Mouse (Mus musculus): ENCODE measurements around the gene Asprv1. TPM values are rescaled to one million over a fixed set of nuclear protein-coding genes. Genes with fewer than 3 reads are reported as not detected.
A peak's percentile ranks its signal among the peaks of the same experiment; 100 is the strongest.

The Asprv1 gene
- polyA plus RNA-seq, 1 experiment = 0.64 TPM

GRCm38 (mm10) chr6:86584296-86585015 lies 43.5 kb upstream of the Asprv1 start:
- H3K27ac ChIP-seq (ENCODE audit: insufficient read depth, low read length) = peak overlapping the region; percentile 35
- H3K36me3 ChIP-seq (ENCODE audit: control insufficient read depth, insufficient read depth, low read length, poor library complexity, severe bottlenecking) = no peaks in the 10 kb centered on the region
- H3K9me3 ChIP-seq (replicated peaks; ENCODE audit: control insufficient read depth, insufficient read depth, low read length, poor library complexity, severe bottlenecking) = no peaks in the 10 kb centered on the region
- H3K27me3 ChIP-seq (ENCODE audit: control insufficient read depth, insufficient read depth, low read length, poor library complexity, severe bottlenecking) = no peaks in the 10 kb centered on the region
- H3K4me3 ChIP-seq (ENCODE audit: low read depth, low read length) = peak overlapping the region; percentile 32
- peak overlapping the region; percentile 25; the same call in 1 of the 2 replicates for H3K9ac ChIP-seq (ENCODE audit: low read depth, poor library complexity, severe bottlenecking)
- TF ChIP-seq EP300 (IDR thresholded peaks at IDR 0.05; ENCODE audit: insufficient read depth, low read depth, low read length) (peak; percentile 49; the same call in 1 of the 2 replicates), CTCF (IDR thresholded peaks at IDR 0.05; ENCODE audit: low read depth, low read length) (no peak)
- H3K4me1 ChIP-seq (ENCODE audit: control insufficient read depth, insufficient read depth, low read length) = no peaks in the 10 kb centered on the region

GRCm38 (mm10) chr6:86585070-86585600 lies 42.8 kb upstream of the Asprv1 start:
- H3K4me1 ChIP-seq (ENCODE audit: control insufficient read depth, insufficient read depth, low read length) = no peaks in the 10 kb centered on the region
- H3K9ac ChIP-seq (ENCODE audit: low read depth, poor library complexity, severe bottlenecking) = peak overlapping the region; percentile 25; the same call in 1 of the 2 replicates
- H3K36me3 ChIP-seq (ENCODE audit: control insufficient read depth, insufficient read depth, low read length, poor library complexity, severe bottlenecking) = no peaks in the 10 kb centered on the region
- H3K27me3 ChIP-seq (ENCODE audit: control insufficient read depth, insufficient read depth, low read length, poor library complexity, severe bottlenecking) = no peaks in the 10 kb centered on the region
- H3K9me3 ChIP-seq (replicated peaks; ENCODE audit: control insufficient read depth, insufficient read depth, low read length, poor library complexity, severe bottlenecking) = no peaks in the 10 kb centered on the region
- peak overlapping the region; percentile 32 for H3K4me3 ChIP-seq (ENCODE audit: low read depth, low read length)
- H3K27ac ChIP-seq (ENCODE audit: insufficient read depth, low read length) = no peak overlapping the region; the same call in 1 of the 2 replicates
- no peak for TF ChIP-seq CTCF (IDR thresholded peaks at IDR 0.05; ENCODE audit: low read depth, low read length)
- TF ChIP-seq EP300 (IDR thresholded peaks at IDR 0.05; ENCODE audit: insufficient read depth, low read depth, low read length) = no peak
- no peak for TF ChIP-seq POLR2A (IDR thresholded peaks at IDR 0.05; ENCODE audit: insufficient read depth, low read length)

GRCm38 (mm10) chr6:86586070-86586469 lies 41.9 kb upstream of the Asprv1 start:
- Histone ChIP-seq H3K9ac (ENCODE audit: low read depth, poor library complexity, severe bottlenecking) (no peak overlapping the region), H3K36me3 (ENCODE audit: control insufficient read depth, insufficient read depth, low read length, poor library complexity, severe bottlenecking) (no peaks in the 10 kb centered on the region), H3K4me1 (ENCODE audit: control insufficient read depth, insufficient read depth, low read length) (no peaks in the 10 kb centered on the region), H3K4me3 (ENCODE audit: low read depth, low read length) (no peak overlapping the region), H3K27ac (ENCODE audit: insufficient read depth, low read length) (no peak overlapping the region), H3K9me3 (replicated peaks; ENCODE audit: control insufficient read depth, insufficient read depth, low read length, poor library complexity, severe bottlenecking) (no peaks in the 10 kb centered on the region), H3K27me3 (ENCODE audit: control insufficient read depth, insufficient read depth, low read length, poor library complexity, severe bottlenecking) (no peaks in the 10 kb centered on the region)
- TF ChIP-seq EP300 (IDR thresholded peaks at IDR 0.05; ENCODE audit: insufficient read depth, low read depth, low read length) = no peak
- no peak for TF ChIP-seq POLR2A (IDR thresholded peaks at IDR 0.05; ENCODE audit: insufficient read depth, low read length)
- no peak for TF ChIP-seq CTCF (IDR thresholded peaks at IDR 0.05; ENCODE audit: low read depth, low read length)

GRCm38 (mm10) chr6:86588429-86588828 lies 39.5 kb upstream of the Asprv1 start:
- Histone ChIP-seq H3K4me1 (ENCODE audit: control insufficient read depth, insufficient read depth, low read length) (no peaks in the 10 kb centered on the region), H3K27me3 (ENCODE audit: control insufficient read depth, insufficient read depth, low read length, poor library complexity, severe bottlenecking) (no peaks in the 10 kb centered on the region), H3K27ac (ENCODE audit: insufficient read depth, low read length) (no peak overlapping the region), H3K9me3 (replicated peaks; ENCODE audit: control insufficient read depth, insufficient read depth, low read length, poor library complexity, severe bottlenecking) (no peaks in the 10 kb centered on the region), H3K36me3 (ENCODE audit: control insufficient read depth, insufficient read depth, low read length, poor library complexity, severe bottlenecking) (no peaks in the 10 kb centered on the region), H3K4me3 (ENCODE audit: low read depth, low read length) (no peak overlapping the region), H3K9ac (ENCODE audit: low read depth, poor library complexity, severe bottlenecking) (no peak overlapping the region)
- TF ChIP-seq EP300 (IDR thresholded peaks at IDR 0.05; ENCODE audit: insufficient read depth, low read depth, low read length) (no peak), POLR2A (IDR thresholded peaks at IDR 0.05; ENCODE audit: insufficient read depth, low read length) (no peak), CTCF (IDR thresholded peaks at IDR 0.05; ENCODE audit: low read depth, low read length) (no peak)

GRCm38 (mm10) chr6:86593146-86593897 lies 34.6 kb upstream of the Asprv1 start:
- no peak overlapping the region for H3K27ac ChIP-seq (ENCODE audit: insufficient read depth, low read length)
- H3K36me3 ChIP-seq (ENCODE audit: control insufficient read depth, insufficient read depth, low read length, poor library complexity, severe bottlenecking) = no peaks in the 10 kb centered on the region
- H3K27me3 ChIP-seq (ENCODE audit: control insufficient read depth, insufficient read depth, low read length, poor library complexity, severe bottlenecking) = no peaks in the 10 kb centered on the region
- TF ChIP-seq EP300 (IDR thresholded peaks at IDR 0.05; ENCODE audit: insufficient read depth, low read depth, low read length) = no peak
- TF ChIP-seq POLR2A (IDR thresholded peaks at IDR 0.05; ENCODE audit: insufficient read depth, low read length) = no peak
- no peak for TF ChIP-seq CTCF (IDR thresholded peaks at IDR 0.05; ENCODE audit: low read depth, low read length)
- no peaks in the 10 kb centered on the region for H3K9me3 ChIP-seq (replicated peaks; ENCODE audit: control insufficient read depth, insufficient read depth, low read length, poor library complexity, severe bottlenecking)
- no peaks in the 10 kb centered on the region for H3K4me1 ChIP-seq (ENCODE audit: control insufficient read depth, insufficient read depth, low read length)
- H3K9ac ChIP-seq (ENCODE audit: low read depth, poor library complexity, severe bottlenecking) = no peak overlapping the region
- no peak overlapping the region for H3K4me3 ChIP-seq (ENCODE audit: low read depth, low read length)
